8 mouse cellular contexts compared by ENCODE assay signal in the genomic region with DNA sequence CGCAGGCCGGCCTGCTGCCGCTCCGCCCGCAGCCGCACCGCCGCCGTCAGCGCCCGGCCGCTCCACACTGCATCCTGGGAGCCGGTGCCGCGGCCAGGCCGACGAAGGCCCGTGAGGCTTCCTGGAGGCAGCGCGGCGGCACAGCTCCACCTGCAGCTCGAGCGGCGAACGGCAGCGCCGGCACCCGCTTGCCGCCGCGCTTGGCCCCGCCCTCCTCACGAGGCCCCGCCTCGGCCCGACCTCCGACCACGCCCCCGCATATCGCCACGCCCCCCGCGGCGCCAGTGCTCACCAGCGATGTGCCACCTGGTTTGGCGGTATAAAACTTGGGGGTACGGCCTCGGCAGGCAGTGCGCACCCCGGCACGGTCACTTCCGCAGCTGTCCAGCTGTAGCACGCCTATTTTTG. TPM values are rescaled to one million over a fixed set of nuclear protein-coding genes. Genes with fewer than 3 reads are reported as not detected.
A peak's percentile ranks its signal among the peaks of the same experiment; 100 is the strongest.
DNase-seq lines count a peak whose midpoint lies in the region; ATAC-seq and TF ChIP-seq lines count a peak whose summit lies in the region.

A gene (minus strand): TSS at position 123 of the 408 bp plus-strand sequence.

- DNase-seq in c-Kit-positive CD71-positive TER-119-positive erythroid progenitor cells, embryonic 14.5 days (ENCODE audit: low spot score), result peak; percentile 81
- DNase-seq in heart, postnatal 10 days, result peak; percentile 94
- DNase-seq in large intestine, adult 2 months (ENCODE audit: low read depth, low spot score), result peak; percentile 51
- peak; percentile 95 for DNase-seq in liver, postnatal 0 days
- DNase-seq in testis, postnatal 10 days (ENCODE audit: low spot score), result peak; percentile 98

- no peaks in the 10 kb centered on the region for H3K27me3 ChIP-seq in E14TG2a.4 (ENCODE audit: insufficient read depth, low read length)
- no peaks in the 10 kb centered on the region for H3K27me3 ChIP-seq in forebrain, embryonic 13.5 days
- no peaks in the 10 kb centered on the region for H3K27me3 ChIP-seq in liver, postnatal 0 days (ENCODE audit: insufficient read depth, low read length)
- H3K27me3 ChIP-seq in neural tube, embryonic 14.5 days (ENCODE audit: control insufficient read depth, insufficient read depth, low read length), result no peaks in the 10 kb centered on the region

- no peak for TF ChIP-seq CTCF in E14TG2a.4 (conservative IDR thresholded peaks at IDR 0.05; ENCODE audit: low read length)
- peak; percentile 73 for TF ChIP-seq CTCF in liver, postnatal 0 days (IDR thresholded peaks at IDR 0.05; ENCODE audit: low read depth)

- no peaks in the 10 kb centered on the region for H3K9me3 ChIP-seq in E14TG2a.4 (ENCODE audit: low read length)
- no peaks in the 10 kb centered on the region for H3K9me3 ChIP-seq in forebrain, embryonic 13.5 days (replicated peaks)
- H3K9me3 ChIP-seq in liver, postnatal 0 days (ENCODE audit: low read length), result no peaks in the 10 kb centered on the region
- H3K9me3 ChIP-seq in neural tube, embryonic 14.5 days (ENCODE audit: control insufficient read depth, low read length), result no peaks in the 10 kb centered on the region

- peak; percentile 96 for ATAC-seq in forebrain, embryonic 13.5 days
- peak; percentile 90 for ATAC-seq in liver, postnatal 0 days
- ATAC-seq in neural tube, embryonic 14.5 days (ENCODE audit: low read depth), result peak; percentile 95

- WGBS in forebrain, embryonic 13.5 days, result under 1% methylated on average over 46 of the region's 53 CpGs
- WGBS in large intestine, adult 2 months, result under 1% methylated on average over 53 of the region's 53 CpGs
- WGBS in liver, postnatal 0 days (ENCODE audit: insufficient replicate concordance), result 1% methylated on average over 36 of the region's 53 CpGs
- under 1% methylated on average over 39 of the region's 53 CpGs for WGBS in neural tube, embryonic 14.5 days

- H3K27ac ChIP-seq in forebrain, embryonic 13.5 days, result peak within 1 kb of the TSS; percentile 89
- H3K27ac ChIP-seq in liver, postnatal 0 days (ENCODE audit: low read depth), result peak within 1 kb of the TSS; percentile 99
- H3K27ac ChIP-seq in neural tube, embryonic 14.5 days (ENCODE audit: low read depth, low read length), result peak within 1 kb of the TSS; percentile 84

- no peak for TF ChIP-seq EP300 in liver, postnatal 0 days (IDR thresholded peaks at IDR 0.05; ENCODE audit: low read depth)

- intact Hi-C loops in heart, postnatal 10 days (cut with DNase I), result no loop called here

- H3K4me3 ChIP-seq in E14TG2a.4 (replicated peaks; ENCODE audit: low read length), result peak within 1 kb of the TSS; percentile 85
- peak within 1 kb of the TSS; percentile 81 for H3K4me3 ChIP-seq in forebrain, embryonic 13.5 days
- H3K4me3 ChIP-seq in liver, postnatal 0 days (ENCODE audit: low read depth, low read length), result peak within 1 kb of the TSS; percentile 79
- H3K4me3 ChIP-seq in neural tube, embryonic 14.5 days (ENCODE audit: low read depth, low read length), result peak within 1 kb of the TSS; percentile 73

- H3K4me2 ChIP-seq in forebrain, embryonic 13.5 days, result peak within 1 kb of the TSS; percentile 74
- peak within 1 kb of the TSS; percentile 86 for H3K4me2 ChIP-seq in liver, postnatal 0 days (ENCODE audit: low read depth, low read length)
- peak within 1 kb of the TSS; percentile 75 for H3K4me2 ChIP-seq in neural tube, embryonic 14.5 days (ENCODE audit: low read depth, low read length)

- peaks cover 33% of the 10 kb centered on the region for H3K36me3 ChIP-seq in E14TG2a.4 (ENCODE audit: insufficient read depth, low read length)
- H3K36me3 ChIP-seq in forebrain, embryonic 13.5 days (ENCODE audit: poor library complexity, severe bottlenecking), result peaks cover 22% of the 10 kb centered on the region
- peaks cover 22% of the 10 kb centered on the region for H3K36me3 ChIP-seq in liver, postnatal 0 days (replicated peaks; ENCODE audit: insufficient read depth, low read length)
- H3K36me3 ChIP-seq in neural tube, embryonic 14.5 days (ENCODE audit: control insufficient read depth, insufficient read depth, low read length), result peaks cover 17% of the 10 kb centered on the region

- peaks cover 26% of the 10 kb centered on the region for H3K4me1 ChIP-seq in E14TG2a.4 (replicated peaks; ENCODE audit: low read depth, low read length)
- H3K4me1 ChIP-seq in forebrain, embryonic 13.5 days, result peaks cover 15% of the 10 kb centered on the region
- peaks cover 21% of the 10 kb centered on the region for H3K4me1 ChIP-seq in liver, postnatal 0 days (ENCODE audit: insufficient read depth)
- H3K4me1 ChIP-seq in neural tube, embryonic 14.5 days (ENCODE audit: control insufficient read depth, insufficient read depth, low read length), result peaks cover 7% of the 10 kb centered on the region

- peak within 1 kb of the TSS; percentile 97 for H3K9ac ChIP-seq in forebrain, embryonic 13.5 days
- peak within 1 kb of the TSS; percentile 86 for H3K9ac ChIP-seq in liver, postnatal 0 days (replicated peaks)
- peak within 1 kb of the TSS; percentile 94 for H3K9ac ChIP-seq in neural tube, embryonic 14.5 days (replicated peaks; ENCODE audit: low read depth, low read length)

RNA-seq across cellular contexts. Expression of the gene that starts here (rescaled TPM):
- polyA plus RNA-seq in forebrain, embryonic 13.5 days (2015; fragmentation: Nextera tagmentation; extraction: Ambion mirVana), result 17.2 and 18.2 TPM in 2 replicates
- 10 to 100 TPM; 17.1 to 17.6 TPM for total RNA-seq in heart, postnatal 10 days (2021)
- 11.9 and 18.2 TPM in 2 replicates for polyA plus RNA-seq in large intestine, adult 2 months (2012; rRNA removed)
- polyA plus RNA-seq in liver, postnatal 0 days (2015; fragmentation: Nextera tagmentation; extraction: Ambion mirVana), result 4.1 and 5.3 TPM in 2 replicates
- 22.9 and 23.9 TPM in 2 replicates for polyA plus RNA-seq in neural tube, embryonic 14.5 days (2014; fragmentation: Nextera tagmentation; extraction: Ambion mirVana)

Comparison
In these comparisons a context has a peak if more than half of its experiments do, and no peak if none do; other contexts are left out.
1. Peak in every context shown above with its lines: DNase-seq, ATAC-seq, H3K4me3 ChIP-seq and H3K27ac ChIP-seq.